Mouse (Mus musculus): ENCODE results near the gene Oxld1.
A peak's percentile ranks its signal among the peaks of the same experiment; 100 is the strongest.

The Oxld1 gene

GRCm38 (mm10) chr11:120457772-120458751 is at the start of gene Oxld1, which contains the start of gene Ccdc137:
Gene Oxld1 (minus strand): TSS chr11:120458068.
Gene Ccdc137 (plus strand): TSS chr11:120458115.
- peak; percentile 83 to 85 for DNase-seq

DNA sequence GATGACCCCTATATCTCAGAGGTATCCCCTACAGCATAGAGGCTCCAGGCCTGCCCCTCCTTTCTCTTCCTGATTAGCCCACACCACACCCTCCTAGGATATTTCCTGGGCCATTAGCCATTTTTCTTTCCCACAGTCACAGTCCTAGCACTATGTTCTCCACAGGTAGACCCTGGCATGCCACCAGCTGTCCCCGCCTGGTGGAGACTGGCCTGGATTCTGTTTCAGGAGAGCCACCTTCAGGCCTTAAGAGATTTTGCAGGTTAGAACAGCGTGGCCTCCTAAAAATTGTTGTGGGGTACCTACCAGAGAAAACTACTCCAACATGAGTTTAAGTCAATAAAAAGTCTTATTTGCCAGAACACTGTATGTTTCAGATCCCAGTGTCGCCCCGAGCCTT is 49.0 kb upstream of the Oxld1 start:
- DNase-seq, result peak; percentile 52 to 69

GRCm38 (mm10) chr11:120505661-120506060 is 47.8 kb upstream of the Oxld1 start:
- no peak for DNase-seq

- no peak for DNase-seq
These were observed 43.8 kb upstream of the Oxld1 start for GRCm38 (mm10) chr11:120501701-120502100.

GRCm38 (mm10) chr11:120501018-120501417 is 43.1 kb upstream of the Oxld1 start:
- no peak for DNase-seq

DNA sequence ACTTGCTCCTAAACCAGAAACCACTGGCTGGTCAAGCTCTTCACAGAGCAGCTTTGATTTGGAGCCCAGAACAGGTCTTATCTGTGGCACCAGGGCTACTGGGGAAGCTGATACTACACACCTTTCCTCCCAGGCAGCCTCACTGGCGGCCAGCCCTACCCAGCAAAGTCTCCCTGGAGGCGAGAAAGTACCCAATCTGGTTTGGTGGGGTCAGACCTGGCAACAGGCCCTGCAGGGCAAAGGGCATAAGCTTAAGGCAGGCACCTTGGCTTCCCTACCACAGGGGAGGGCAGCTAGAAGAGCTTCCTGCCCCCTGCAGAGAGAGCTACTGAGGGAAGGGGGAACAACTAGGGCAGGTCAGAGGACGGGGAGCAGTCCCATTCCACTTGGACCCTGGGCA is 42.5 kb upstream of the Oxld1 start:
- peak; percentile 69 to 83 for DNase-seq

- DNase-seq, result no peak
These were observed 42.0 kb upstream of the Oxld1 start for GRCm38 (mm10) chr11:120499894-120500293.

DNA sequence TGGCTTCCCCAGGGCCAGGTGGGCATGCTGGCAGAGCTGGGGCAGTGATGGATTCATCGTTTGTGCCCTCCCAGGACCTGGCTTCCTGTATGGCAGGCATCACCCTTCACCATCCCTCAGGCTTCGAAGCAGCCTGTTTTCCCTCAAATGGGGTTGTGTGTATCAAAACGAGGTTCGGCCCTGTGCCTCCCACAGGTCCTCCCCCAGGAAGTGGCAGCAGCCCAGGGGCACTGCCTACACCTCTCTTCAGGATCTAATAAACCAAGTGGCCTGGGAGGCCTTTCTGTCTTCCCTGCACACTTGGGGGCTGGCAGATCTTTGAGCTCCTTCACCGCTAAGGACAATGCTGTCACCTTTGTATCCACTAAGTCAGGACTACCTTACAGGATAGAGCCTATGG is 41.0 kb upstream of the Oxld1 start:
- no peak for DNase-seq

- no peak for DNase-seq
These were observed 40.4 kb upstream of the Oxld1 start for GRCm38 (mm10) chr11:120498226-120498625.

GRCm38 (mm10) chr11:120497436-120497835 is 39.6 kb upstream of the Oxld1 start:
- DNase-seq, result no peak

- no peak for DNase-seq
These were observed 36.0 kb upstream of the Oxld1 start for GRCm38 (mm10) chr11:120493911-120494310.

GRCm38 (mm10) chr11:120493351-120493750 is 35.5 kb upstream of the Oxld1 start:
- DNase-seq, result no peak

GRCm38 (mm10) chr11:120492878-120493203 is 35.0 kb upstream of the Oxld1 start:
- DNase-seq, result peak in 1 of 2 experiments; percentile 22

DNA sequence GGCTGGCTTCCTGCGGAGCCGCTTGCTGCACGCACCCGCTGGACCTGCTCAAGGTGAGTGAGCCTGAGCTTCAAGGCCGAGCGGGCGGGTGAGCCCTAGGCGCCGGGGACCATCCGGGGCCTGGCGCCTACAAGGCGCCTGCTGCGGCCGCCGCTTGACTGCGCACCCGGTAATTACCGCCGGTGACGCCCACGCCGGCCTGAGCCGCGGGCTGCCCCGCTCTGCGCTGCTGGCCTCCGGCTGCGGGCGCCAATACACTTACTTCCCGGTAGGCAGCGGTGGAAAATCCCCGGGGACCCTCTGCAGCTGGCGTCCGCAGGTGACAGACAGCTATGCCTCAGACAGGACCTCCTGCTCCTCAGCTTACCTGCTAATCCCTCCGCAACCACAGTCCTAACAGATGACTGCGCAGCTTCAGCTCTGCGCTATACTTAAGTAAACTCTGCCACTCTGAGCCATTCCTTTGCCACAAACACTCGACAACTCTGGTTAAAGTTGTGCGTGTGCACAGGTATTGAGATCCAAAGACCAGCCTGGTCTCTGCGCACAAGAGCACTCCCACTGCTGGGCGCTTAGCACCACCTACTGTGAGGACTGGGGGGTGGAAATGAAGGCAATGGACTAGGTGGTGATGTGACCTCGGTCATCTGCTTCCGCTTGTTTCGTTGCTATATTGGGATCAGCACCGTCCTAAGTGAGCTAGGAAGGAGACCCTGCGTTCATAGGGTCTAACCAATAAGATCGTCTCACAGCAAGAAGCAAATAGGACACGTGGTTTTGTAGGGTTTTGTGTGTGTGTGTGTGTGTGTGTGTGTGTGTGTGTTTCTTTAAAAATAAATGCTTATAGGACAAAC is 34.4 kb upstream of the Oxld1 start:
- DNase-seq, result peak; percentile 44 to 54

- DNase-seq, result peak; percentile 92 to 93
These were observed 33.6 kb upstream of the Oxld1 start, which contains the start of gene Slc25a10 for GRCm38 (mm10) chr11:120491317-120492023. Gene Slc25a10 (plus strand): TSS chr11:120491840.

GRCm38 (mm10) chr11:120490291-120491046 is 32.6 kb upstream of the Oxld1 start:
- DNase-seq, result peak in 1 of 2 experiments; percentile 18

- DNase-seq, result peak; percentile 71 to 82
These were observed 31.3 kb upstream of the Oxld1 start for GRCm38 (mm10) chr11:120489054-120489761.

DNA sequence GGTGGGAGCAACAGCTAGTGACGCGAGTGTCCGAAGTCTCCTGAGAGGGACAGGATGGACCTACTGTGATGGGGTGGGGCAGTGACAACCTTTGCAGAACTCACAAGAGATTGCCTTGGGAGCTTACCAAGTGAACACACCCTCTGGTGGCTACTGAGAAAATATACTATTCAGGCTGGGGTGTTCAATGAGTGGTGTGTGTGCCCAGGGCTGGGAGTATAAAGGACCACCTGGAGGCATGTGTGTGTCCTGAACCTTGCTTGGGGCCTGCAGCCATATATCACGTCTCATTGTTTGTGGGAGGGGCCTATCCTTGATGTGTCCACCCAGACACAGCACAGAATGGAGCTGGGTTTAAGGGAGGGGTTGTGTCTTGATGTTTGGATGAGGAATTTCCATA is 30.6 kb upstream of the Oxld1 start:
- no peak for DNase-seq

DNA sequence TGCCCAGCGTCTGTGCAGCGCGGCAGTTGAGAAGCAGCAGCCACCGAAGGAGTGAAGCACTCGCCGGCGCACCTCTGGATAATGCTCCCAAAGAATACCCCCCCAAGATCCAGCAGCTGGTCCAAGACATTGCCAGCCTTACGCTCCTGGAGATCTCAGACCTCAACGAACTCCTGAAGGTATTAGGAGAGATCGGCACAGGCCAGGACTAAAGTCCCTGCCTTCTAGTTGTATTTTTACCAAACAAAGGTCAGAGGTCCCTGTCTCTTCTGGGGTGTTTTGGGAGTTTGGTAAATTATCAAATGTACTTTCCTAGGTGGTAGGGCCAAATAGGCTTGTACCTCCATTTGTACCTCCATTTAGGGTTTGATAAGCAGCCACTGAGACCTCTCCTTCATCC is 27.4 kb upstream of the Oxld1 start:
- no peak for DNase-seq

GRCm38 (mm10) chr11:120484265-120484981 is 26.6 kb upstream of the Oxld1 start, which contains the start of gene Mrpl12:
Gene Mrpl12 (plus strand): TSS chr11:120484613.
- peak; percentile 90 to 92 for DNase-seq

Data from lung, postnatal 4 days (tissue).